Comparison of ENCODE assay signal across 41 mouse cellular contexts in genomic region chr9:106626282-106626681, GRCm38 (mm10). TPM values are rescaled to one million over a fixed set of nuclear protein-coding genes. Genes with fewer than 3 reads are reported as not detected.
"Had no signal": no experiment of that assay in that cellular context is flagged by ENCODE, and none has a peak within 500 bp of the region (broad histone marks: within the 10 kb centered on the region; RNA-seq: fewer than 3 reads in every experiment).

Gene Iqcf6, plus strand, starts transcription at chr9:106626582.

- DNase-seq: gastrocnemius, adult 2 months; gastrocnemius, postnatal 10 days; gastrocnemius, postnatal 25 days; heart, adult 2 months; heart, postnatal 10 days; heart, postnatal 4 days; kidney, adult 18-20 months; kidney, adult 8-10 months; kidney, postnatal 10 days; kidney, postnatal 25 days; kidney, postnatal 4 days; layer of hippocampus, adult 9-11 months; layer of hippocampus, postnatal 36 days; left cerebral cortex, postnatal 4 days had no signal

- H3K9me3 ChIP-seq: heart, embryonic 12.5 days; hindbrain, embryonic 10.5 days; hindbrain, embryonic 12.5 days; intestine, embryonic 15.5 days; limb, embryonic 13.5 days; limb, embryonic 15.5 days; liver, embryonic 12.5 days had no signal

- H3K4me3 ChIP-seq: gastrocnemius, adult 2 months; heart, adult 2 months; heart, embryonic 12.5 days; hindbrain, embryonic 10.5 days; hindbrain, embryonic 12.5 days; intestine, embryonic 15.5 days; limb, embryonic 13.5 days; limb, embryonic 15.5 days; liver, embryonic 12.5 days had no signal

- H3K4me1 ChIP-seq: hindbrain, embryonic 12.5 days; intestine, embryonic 15.5 days; limb, embryonic 15.5 days; liver, embryonic 12.5 days had no signal

- H3K36me3 ChIP-seq: heart, embryonic 12.5 days; hindbrain, embryonic 10.5 days; hindbrain, embryonic 12.5 days; intestine, embryonic 15.5 days; limb, embryonic 13.5 days; limb, embryonic 15.5 days; liver, embryonic 12.5 days had no signal

- H3K27ac ChIP-seq: gastrocnemius, adult 2 months; heart, adult 2 months; hindbrain, embryonic 12.5 days; hindbrain, embryonic 14.5 days; intestine, embryonic 15.5 days; limb, embryonic 13.5 days; limb, embryonic 15.5 days; liver, embryonic 12.5 days; liver, embryonic 14.5 days had no signal

- H3K9ac ChIP-seq: heart, embryonic 12.5 days; hindbrain, embryonic 12.5 days; hindbrain, embryonic 14.5 days; intestine, embryonic 15.5 days; limb, embryonic 13.5 days; limb, embryonic 15.5 days; liver, embryonic 12.5 days; liver, embryonic 14.5 days had no signal

- H3K27me3 ChIP-seq: hindbrain, embryonic 12.5 days; intestine, embryonic 15.5 days; limb, embryonic 13.5 days; limb, embryonic 15.5 days; liver, embryonic 12.5 days had no signal

RNA-seq across cellular contexts. Expression of gene Iqcf6, which starts in this region (rescaled TPM):
- total RNA-seq: gastrocnemius, adult 2 months; gastrocnemius, postnatal 10 days; gastrocnemius, postnatal 25 days; gastrocnemius, postnatal 4 days; granulocyte monocyte progenitor cell, adult 5-6 weeks; heart, adult 2 months; heart, postnatal 10 days; heart, postnatal 25 days; heart, postnatal 4 days; layer of hippocampus, adult 8-10 months; layer of hippocampus, postnatal 14 days; layer of hippocampus, postnatal 36 days; left cerebral cortex, adult 18-20 months; left cerebral cortex, adult 8-10 months; left cerebral cortex, postnatal 10 days; left cerebral cortex, postnatal 25 days; left cerebral cortex, postnatal 4 days; liver, adult 2 months had no signal
- polyA plus RNA-seq: heart, adult 2 months; heart, embryonic 12.5 days; heart, embryonic 14.5 days; heart, embryonic 16.5 days; hindbrain, embryonic 10.5 days; hindbrain, embryonic 12.5 days; hindbrain, embryonic 14.5 days; hindbrain, embryonic 16.5 days; inflammation-experienced regulatory T-cells, adult 6 months; intestine, embryonic 15.5 days; intestine, postnatal 0 days; kidney, embryonic 14.5 days; kidney, embryonic 16.5 days; limb, embryonic 11.5 days; limb, embryonic 13.5 days; limb, embryonic 15.5 days; liver, adult 2 months; liver, embryonic 12.5 days; liver, embryonic 14.5 days had no signal
